In the genomic region with DNA sequence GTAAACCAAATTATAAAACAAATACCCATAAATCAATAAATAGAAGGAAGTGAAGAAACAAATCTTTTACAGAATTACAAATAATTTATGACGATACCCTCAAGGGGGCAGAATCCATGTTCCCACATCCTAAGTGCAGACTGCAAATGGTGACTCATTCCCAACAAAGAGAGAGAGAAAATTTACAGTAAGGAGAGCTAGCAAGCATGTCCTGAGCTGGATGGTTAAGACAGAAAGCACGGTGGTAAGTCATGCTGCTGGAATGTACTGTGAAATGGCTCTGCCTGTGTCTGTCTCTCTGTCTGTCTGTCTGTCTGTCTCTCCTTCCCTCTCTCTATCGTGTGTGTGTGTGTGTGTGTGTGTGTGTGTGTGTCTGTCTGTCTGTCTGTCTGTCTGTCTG, we compare ENCODE assay signal across 10 mouse cellular contexts.
"Had no signal": no experiment of that assay in that cellular context is flagged by ENCODE, and none has a peak within 500 bp of the region (broad histone marks: within the 10 kb centered on the region; RNA-seq: fewer than 3 reads in every experiment).

No protein-coding gene starts in this region.

- H3K4me3 ChIP-seq: kidney, embryonic 15.5 days; limb, embryonic 10.5 days; liver, embryonic 12.5 days; midbrain, embryonic 13.5 days; neural tube, embryonic 12.5 days had no signal

- H3K4me2 ChIP-seq: kidney, embryonic 15.5 days; liver, embryonic 12.5 days; midbrain, embryonic 13.5 days; neural tube, embryonic 12.5 days had no signal

- ATAC-seq: intestine, embryonic 16.5 days; liver, embryonic 12.5 days; midbrain, embryonic 13.5 days had no signal

- H3K4me1 ChIP-seq: kidney, embryonic 15.5 days; limb, embryonic 10.5 days; liver, embryonic 12.5 days; midbrain, embryonic 13.5 days; neural tube, embryonic 12.5 days had no signal

- H3K9ac ChIP-seq: kidney, embryonic 15.5 days; liver, embryonic 12.5 days; midbrain, embryonic 13.5 days; neural tube, embryonic 12.5 days had no signal

- H3K27me3 ChIP-seq: kidney, embryonic 15.5 days; liver, embryonic 12.5 days; midbrain, embryonic 13.5 days; neural tube, embryonic 12.5 days had no signal

- H3K27ac ChIP-seq: kidney, embryonic 15.5 days; limb, embryonic 10.5 days; liver, embryonic 12.5 days; midbrain, embryonic 13.5 days; neural tube, embryonic 12.5 days had no signal

- H3K9me3 ChIP-seq: kidney, embryonic 15.5 days; limb, embryonic 10.5 days; liver, embryonic 12.5 days; midbrain, embryonic 13.5 days; neural tube, embryonic 12.5 days had no signal

- DNase-seq: kidney, postnatal 36 days; lung, postnatal 36 days; thymus, adult 2 months; thymus, postnatal 25 days had no signal

- H3K36me3 ChIP-seq: kidney, embryonic 15.5 days; limb, embryonic 10.5 days; liver, embryonic 12.5 days; midbrain, embryonic 13.5 days; neural tube, embryonic 12.5 days had no signal
